Mouse (Mus musculus): ENCODE measurements around the gene Rfx7.

DNA sequence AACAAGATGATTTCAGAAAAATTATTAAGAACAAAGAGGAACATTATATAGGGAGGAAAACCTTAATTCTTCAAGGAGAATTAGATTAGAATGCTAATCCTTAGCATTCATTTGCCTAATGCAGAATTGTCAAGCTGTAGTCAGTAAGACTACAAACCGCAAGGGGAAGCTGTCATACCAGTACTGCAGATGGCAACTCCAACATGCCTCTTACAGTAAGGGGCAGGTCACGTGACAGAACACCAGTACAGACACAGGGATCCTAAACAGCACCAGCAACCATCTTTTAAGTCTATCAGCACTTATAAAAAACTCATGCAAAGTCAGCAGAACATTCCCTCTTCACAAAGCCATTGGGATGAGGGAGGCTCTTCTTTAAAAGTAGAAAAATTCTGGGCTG, 38.6 kb upstream of the Rfx7 start:
- TF ChIP-seq POLR2A (IDR thresholded peaks at IDR 0.05; ENCODE audit: low read depth, low read length), result no peak
- no peak for TF ChIP-seq CTCF (IDR thresholded peaks at IDR 0.05; ENCODE audit: borderline replicate concordance, insufficient read depth, low read length)

Data from embryonic fibroblast, embryonic 13.5 days (primary cell).